Mouse (Mus musculus): ENCODE measurements around the gene Ssbp1.

DNA sequence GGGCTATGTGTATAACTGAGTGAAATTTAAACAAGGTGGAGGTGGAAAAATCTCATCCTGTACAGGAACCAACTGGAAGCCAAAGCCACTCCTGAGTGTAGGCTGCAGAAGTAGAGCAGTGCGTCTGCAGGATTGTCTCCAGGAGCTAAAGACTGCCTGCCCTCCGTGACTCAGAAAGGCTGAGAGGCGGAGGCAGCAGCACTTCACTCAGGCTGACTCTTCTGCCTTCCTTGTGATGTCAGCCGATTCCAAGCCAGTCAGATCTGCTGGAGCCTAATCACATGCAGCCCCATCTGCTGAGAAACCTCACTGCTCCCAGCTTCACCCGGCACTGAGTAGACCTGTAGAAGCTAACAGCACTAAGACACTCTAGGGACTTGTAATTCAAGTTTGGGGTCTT is 11.2 kb downstream of the Ssbp1 start:
- TF ChIP-seq CTCF (IDR thresholded peaks at IDR 0.05; ENCODE audit: borderline replicate concordance, control insufficient read depth, extremely low read depth, insufficient read depth, low read length, poor library complexity) (no peak), POLR2A (IDR thresholded peaks at IDR 0.05; ENCODE audit: control insufficient read depth, extremely low read depth, insufficient read depth, low read length, poor library complexity) (no peak)

Measured in thymus, adult 2 months (tissue).